Mouse (Mus musculus) stomach, embryonic 14.5 days (tissue): ENCODE data around the gene Cdk2ap2. TPM values are rescaled to one million over a fixed set of nuclear protein-coding genes. Genes with fewer than 3 reads are reported as not detected.
"Not testable (repeated sequence)": the region's sequence is repeated elsewhere in the genome, so short reads cannot be mapped to it uniquely, and the experiment has no call there.

ENCODE experiments used
- ATAC-seq: fragments of 200-750 bp; cut with Nextera tagmentation; 2 replicates; pipeline ENCODE4 v1.8.0; 2017; ENCODE audit warnings: low read depth, moderate TSS enrichment; ENCODE audit not compliant: insufficient number of reproducible peaks, insufficient read depth, low FRiP score
- H3K27ac ChIP-seq: fragments of 300-500 bp; sonication (generic); 2 replicates; pipeline ENCODE4 v1.5.1; 2014; ENCODE audit warnings: mild to moderate bottlenecking, low read length, moderate library complexity, mixed read lengths
- H3K27me3 ChIP-seq: fragments of 300-500 bp; sonication (generic); 2 replicates; pipeline ENCODE4 v1.6.1; 2014; ENCODE audit warnings: low read length, control low read depth, mixed read lengths; ENCODE audit not compliant: control insufficient read depth, insufficient read depth
- H3K36me3 ChIP-seq: fragments of 300-500 bp; sonication (generic); 2 replicates; pipeline ENCODE4 v1.6.1; 2014; ENCODE audit warnings: mild to moderate bottlenecking, control low read depth, low read length, moderate library complexity, mixed read lengths; ENCODE audit not compliant: control insufficient read depth, insufficient read depth
- H3K4me1 ChIP-seq: fragments of 300-500 bp; sonication (generic); 2 replicates; pipeline ENCODE4 v1.6.1; 2014; ENCODE audit warnings: low read length, control low read depth, mixed read lengths; ENCODE audit not compliant: control insufficient read depth, insufficient read depth
- H3K4me2 ChIP-seq: fragments of 300-500 bp; sonication (generic); replicated peaks from 2 replicates; pipeline ENCODE4 v1.6.1; 2014; ENCODE audit warnings: low read depth, low read length, control low read depth
- H3K4me3 ChIP-seq: fragments of 300-500 bp; sonication (generic); 2 replicates; pipeline ENCODE4 v1.5.1; 2014; ENCODE audit warnings: low read depth, low read length, control low read depth
- H3K9ac ChIP-seq: fragments of 300-500 bp; sonication (generic); replicated peaks from 2 replicates; pipeline ENCODE4 v1.6.1; 2014; ENCODE audit warnings: low read depth, mild to moderate bottlenecking, control low read depth, low read length, moderate library complexity, mixed read lengths
- H3K9me3 ChIP-seq: fragments of 300-500 bp; sonication (generic); 2 replicates; pipeline ENCODE4 v1.6.1; 2016; ENCODE audit warnings: low read depth, low read length, control low read depth; ENCODE audit not compliant: control insufficient read depth
- WGBS: fragments of 180-500 bp; shearing (Covaris S2); extraction: QIAGEN DNeasy Blood & Tissue Kit; methylation state at CpG from one replicate; pipeline ENCODE4 v1.1.7; 2014; 5-methylcytosine and 5-hydroxymethylcytosine counted together
- polyA plus RNA-seq: library from polyadenylated mRNA; unstranded; fragments of >200 nt; fragmentation: Nextera tagmentation; extraction: Ambion mirVana; gene quantifications from 2 replicates; pipeline ENCODE4 v1.2.1, GENCODE M21; 2014

The Cdk2ap2 gene
- polyA plus RNA-seq, 1 experiment from 2014 or later: 74.1 TPM

DNA sequence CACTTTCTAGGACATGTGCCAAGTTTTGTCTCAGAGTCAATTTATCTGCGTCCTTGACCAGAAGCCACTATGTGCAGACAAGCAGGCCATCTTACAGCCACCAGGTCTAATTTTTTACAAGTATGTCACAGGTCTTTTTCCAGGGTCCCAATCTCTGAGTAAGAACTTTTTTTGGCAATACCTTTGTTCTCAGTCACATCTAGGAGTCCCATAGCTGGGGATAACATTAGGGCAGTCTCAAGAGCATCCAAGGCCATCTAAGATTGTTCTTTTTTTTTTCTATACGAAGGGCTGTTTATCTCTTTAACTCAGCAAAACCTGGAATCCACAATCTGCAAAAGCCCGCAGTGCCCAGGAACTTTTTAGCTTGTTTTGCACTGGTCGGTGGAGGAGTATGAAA is 33.6 kb upstream of the Cdk2ap2 start:
- H3K27me3 ChIP-seq, H3K9ac ChIP-seq, H3K4me1 ChIP-seq, ATAC-seq, H3K36me3 ChIP-seq, H3K27ac ChIP-seq, H3K4me2 ChIP-seq, H3K9me3 ChIP-seq, H3K4me3 ChIP-seq: not testable (repeated sequence)
- WGBS: 63% methylated on average over 2 of the region's 4 CpGs

DNA sequence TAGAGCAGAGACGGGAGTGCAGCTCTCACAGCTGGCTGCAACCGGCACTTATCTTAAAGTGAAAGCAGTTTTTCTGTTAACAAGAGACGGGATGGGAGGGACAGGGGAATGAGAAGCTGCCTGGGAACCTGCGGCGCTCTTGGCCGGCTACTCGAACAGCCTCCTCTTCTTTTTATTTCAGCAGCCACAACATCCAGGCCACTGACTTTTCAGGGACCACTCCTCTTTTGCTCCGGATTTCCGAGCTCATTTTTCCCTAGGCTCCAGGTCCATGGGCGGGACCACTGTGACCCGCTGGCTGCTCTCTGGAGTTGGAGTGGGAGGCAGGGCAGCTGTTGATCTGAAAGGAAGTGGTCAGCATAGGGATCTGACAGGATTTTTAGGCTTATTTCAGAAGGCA is 32.5 kb upstream of the Cdk2ap2 start:
- H3K4me3 ChIP-seq, ATAC-seq, H3K4me2 ChIP-seq, H3K27ac ChIP-seq, H3K27me3 ChIP-seq, H3K9me3 ChIP-seq, H3K9ac ChIP-seq, H3K4me1 ChIP-seq, H3K36me3 ChIP-seq: not testable (repeated sequence)
- 17% methylated on average over 2 of the region's 11 CpGs for WGBS

DNA sequence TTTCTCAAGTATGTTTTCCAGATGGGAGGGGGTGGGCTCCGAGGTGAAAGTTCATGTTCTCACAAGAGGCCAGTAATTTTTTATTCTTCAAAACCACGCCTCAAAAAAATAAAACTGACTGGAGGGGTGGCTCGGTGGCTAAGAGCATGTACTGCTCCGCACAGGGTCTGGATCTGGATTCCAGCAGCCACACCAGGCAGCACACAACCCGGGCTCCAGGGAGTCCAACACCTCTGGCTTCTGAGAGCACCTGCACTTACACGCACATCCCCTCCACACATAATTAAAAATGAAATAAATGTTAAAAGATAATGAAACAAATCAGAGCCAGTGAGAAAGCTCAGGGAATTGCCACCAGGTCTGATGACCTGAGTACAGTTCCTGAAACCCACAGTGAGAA is 30.7 kb upstream of the Cdk2ap2 start:
- H3K27ac ChIP-seq: no peak overlapping the region
- H3K4me1 ChIP-seq: no peaks in the 10 kb centered on the region
- H3K4me3 ChIP-seq: no peak overlapping the region
- 81% methylated on average over 6 of the region's 6 CpGs for WGBS
- no peak for ATAC-seq
- no peak overlapping the region for H3K9ac ChIP-seq
- H3K4me2 ChIP-seq: no peak overlapping the region
- H3K27me3 ChIP-seq: no peaks in the 10 kb centered on the region
- no peaks in the 10 kb centered on the region for H3K9me3 ChIP-seq
- no peaks in the 10 kb centered on the region for H3K36me3 ChIP-seq

DNA sequence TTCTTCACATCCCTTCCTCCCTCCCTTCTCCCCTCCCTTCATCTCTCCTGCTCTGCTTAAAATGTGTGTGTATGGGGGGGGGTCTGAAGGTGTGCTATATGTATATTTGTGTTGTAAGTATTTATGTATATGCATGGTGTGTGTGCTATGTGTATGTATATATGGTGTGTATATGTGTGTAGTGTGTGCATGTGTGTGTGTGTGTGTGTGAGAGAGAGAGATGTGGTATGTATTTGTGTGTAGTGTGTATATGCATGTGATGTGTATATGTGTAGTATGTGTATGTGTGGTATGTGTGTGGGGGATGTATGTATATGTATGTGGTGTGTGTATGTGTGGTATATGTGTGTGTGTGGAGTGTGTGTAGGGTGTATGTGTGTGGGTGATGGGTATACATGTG is 30.1 kb upstream of the Cdk2ap2 start:
- H3K9me3 ChIP-seq: no peaks in the 10 kb centered on the region
- H3K4me1 ChIP-seq: no peaks in the 10 kb centered on the region
- H3K27me3 ChIP-seq: no peaks in the 10 kb centered on the region
- H3K4me2 ChIP-seq: no peak overlapping the region
- no peak overlapping the region for H3K9ac ChIP-seq
- no peaks in the 10 kb centered on the region for H3K36me3 ChIP-seq
- H3K4me3 ChIP-seq: no peak overlapping the region
- ATAC-seq: no peak
- H3K27ac ChIP-seq: no peak overlapping the region

DNA sequence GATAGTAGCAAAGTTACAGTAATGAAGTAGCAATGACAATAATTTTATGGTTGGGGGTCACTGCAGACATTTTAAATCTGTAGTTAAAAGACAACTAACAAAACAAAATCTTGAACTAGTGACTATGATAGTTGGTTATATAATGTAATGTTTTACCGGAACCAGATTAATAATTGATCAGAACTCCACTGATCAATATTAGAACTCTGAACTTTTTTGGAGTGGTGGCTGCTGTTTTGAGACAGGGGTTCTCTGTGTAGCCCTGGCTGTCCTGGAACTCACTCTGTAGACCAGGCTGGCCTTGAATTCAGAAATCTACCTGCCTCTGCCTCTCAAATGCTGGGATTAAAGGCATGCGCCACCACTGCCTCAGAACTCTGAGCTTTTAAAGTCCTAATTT is 28.7 kb upstream of the Cdk2ap2 start:
- H3K4me3 ChIP-seq, H3K4me1 ChIP-seq, H3K9me3 ChIP-seq, ATAC-seq, H3K36me3 ChIP-seq, H3K27ac ChIP-seq, H3K4me2 ChIP-seq, H3K9ac ChIP-seq, H3K27me3 ChIP-seq: not testable (repeated sequence)
- 78% methylated on average over 2 of the region's 2 CpGs for WGBS

DNA sequence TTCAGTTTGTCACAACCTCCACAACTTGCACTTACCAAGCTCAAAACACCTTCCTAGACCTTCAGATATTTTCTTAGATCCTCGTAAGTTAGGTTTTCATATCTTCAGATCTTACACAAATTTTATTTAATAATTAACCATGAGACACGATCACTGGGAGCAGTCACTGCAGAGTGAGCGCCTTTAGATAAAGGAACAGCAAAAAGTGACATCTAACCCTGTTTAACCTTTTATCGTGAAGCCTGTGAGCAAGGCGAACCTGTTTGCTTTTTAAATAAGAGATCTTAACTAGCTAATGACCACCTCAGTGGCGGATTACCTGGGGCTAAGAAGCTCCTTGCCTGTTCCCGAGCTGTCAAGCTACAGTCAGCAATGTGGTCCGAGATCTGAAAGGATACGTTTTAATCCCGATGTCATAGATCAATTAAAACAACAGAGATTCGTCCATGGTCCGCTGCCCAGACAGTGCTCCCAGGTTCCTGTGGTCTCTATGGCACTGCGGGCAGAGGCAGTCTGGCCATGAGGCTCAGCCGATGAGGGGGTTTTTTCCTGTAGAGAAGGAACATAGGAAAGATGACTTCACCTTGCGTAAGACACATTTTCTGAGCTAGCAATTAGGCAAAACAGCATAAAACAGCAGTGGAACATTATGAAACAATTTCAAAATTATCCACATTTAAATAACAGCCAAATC is 28.1 kb upstream of the Cdk2ap2 start:
- Histone ChIP-seq H3K4me3 (no peak overlapping the region), H3K36me3 (no peaks in the 10 kb centered on the region), H3K4me2 (no peak overlapping the region), H3K27ac (no peak overlapping the region; the same call in 1 of the 2 replicates), H3K9me3 (no peaks in the 10 kb centered on the region), H3K4me1 (no peaks in the 10 kb centered on the region), H3K27me3 (no peaks in the 10 kb centered on the region), H3K9ac (no peak overlapping the region)
- whole genome bisulfite sequencing: 63% methylated on average over 15 of the region's 15 CpGs
- no peak for ATAC-seq

DNA sequence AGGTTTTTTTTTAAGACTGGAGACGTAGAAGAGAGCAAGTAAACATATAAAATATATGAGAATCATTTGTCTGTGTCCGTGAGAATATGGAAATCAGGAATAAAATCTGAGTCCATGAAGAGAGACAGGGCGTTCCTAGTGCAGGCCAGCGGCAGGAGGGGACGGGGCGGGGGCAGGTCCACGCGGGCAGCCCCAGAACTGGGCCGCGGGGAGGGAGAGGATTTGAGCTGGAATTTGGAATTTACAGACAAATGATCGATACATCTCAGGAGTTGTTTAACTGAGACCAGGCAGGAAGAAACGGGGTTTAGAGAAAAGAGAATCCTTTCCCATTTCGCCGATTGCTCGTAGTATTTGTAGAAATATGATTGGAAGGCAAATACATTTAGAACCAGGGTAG is 26.7 kb upstream of the Cdk2ap2 start:
- WGBS: 50% methylated on average over 15 of the region's 15 CpGs
- no peak for ATAC-seq
- Histone ChIP-seq H3K4me3 (no peak overlapping the region), H3K9me3 (no peaks in the 10 kb centered on the region), H3K9ac (no peak overlapping the region), H3K27me3 (no peaks in the 10 kb centered on the region), H3K27ac (no peak overlapping the region), H3K36me3 (no peaks in the 10 kb centered on the region), H3K4me1 (no peaks in the 10 kb centered on the region), H3K4me2 (no peak overlapping the region)

DNA sequence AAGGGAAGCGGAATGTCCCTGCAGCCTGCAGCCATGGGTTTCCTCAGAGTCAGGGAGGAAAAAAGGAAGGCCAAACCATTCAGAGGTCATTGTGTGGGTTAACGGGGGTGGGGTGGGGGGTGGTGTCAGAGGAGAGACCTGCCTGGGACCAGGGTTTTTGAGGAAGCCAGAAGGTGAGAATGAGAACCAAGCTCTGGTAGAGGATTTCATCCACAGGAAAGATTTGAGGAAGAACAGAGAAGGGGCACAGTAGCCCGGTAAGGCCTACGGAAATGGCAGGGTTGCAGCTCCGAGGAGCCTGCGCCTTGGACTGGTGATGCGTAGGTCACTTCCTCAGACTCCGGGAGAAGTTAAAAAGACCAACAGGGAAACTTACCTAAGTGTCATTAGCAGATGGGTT is 26.2 kb upstream of the Cdk2ap2 start:
- no peaks in the 10 kb centered on the region for H3K36me3 ChIP-seq
- no peaks in the 10 kb centered on the region for H3K27me3 ChIP-seq
- H3K9ac ChIP-seq: no peak overlapping the region
- no peak overlapping the region for H3K4me2 ChIP-seq
- WGBS: 68% methylated on average over 8 of the region's 8 CpGs
- no peak overlapping the region for H3K4me3 ChIP-seq
- no peaks in the 10 kb centered on the region for H3K9me3 ChIP-seq
- H3K27ac ChIP-seq: no peak overlapping the region
- no peaks in the 10 kb centered on the region for H3K4me1 ChIP-seq
- ATAC-seq: no peak

DNA sequence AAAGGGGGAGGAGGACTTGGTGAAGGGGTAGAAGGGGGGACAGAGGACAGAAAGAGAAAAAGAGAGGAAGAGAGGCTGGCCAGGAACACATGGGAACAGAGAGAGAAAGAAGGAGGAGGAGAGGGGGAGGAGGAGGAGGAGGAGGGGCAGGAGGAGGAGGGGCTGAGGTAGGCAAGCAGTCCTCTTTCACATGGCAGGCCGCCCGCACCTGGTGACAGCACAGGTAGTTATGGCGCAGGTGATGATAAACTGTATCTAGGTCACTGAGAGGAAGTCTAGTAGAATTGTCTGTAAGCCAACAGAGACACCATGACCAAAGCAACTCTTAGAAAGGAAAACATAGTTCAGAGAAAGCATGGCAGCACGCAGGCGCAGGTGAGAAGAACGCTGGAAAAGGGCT is 25.6 kb upstream of the Cdk2ap2 start:
- Histone ChIP-seq H3K36me3 (no peaks in the 10 kb centered on the region), H3K4me2 (no peak overlapping the region), H3K4me1 (no peaks in the 10 kb centered on the region), H3K9ac (no peak overlapping the region), H3K9me3 (no peaks in the 10 kb centered on the region), H3K4me3 (no peak overlapping the region), H3K27ac (no peak overlapping the region), H3K27me3 (no peaks in the 10 kb centered on the region)
- ATAC-seq: no peak
- WGBS: 85% methylated on average over 6 of the region's 6 CpGs
